Mouse (Mus musculus) left cerebral cortex, postnatal 36 days (tissue): Measurements from ENCODE around the gene Gm17657. TPM values are rescaled to one million over a fixed set of nuclear protein-coding genes. Genes with fewer than 3 reads are reported as not detected.

Source experiments
- DNase-seq, 2 experiments: peaks; one replicate each; pipeline ENCODE4 v3.0.0; 2021 to 2022; ENCODE audit warnings: low spot score in 2 of 2, mixed read lengths in 1 of 2
- intact Hi-C: fragments of 180-260 bp; cut with DNase I; formaldehyde crosslinking; loops from one replicate; pipeline ENCODE4 v1.15.1; 2025
- total RNA-seq, 2 experiments: library from RNA; stranded (reverse); gene quantifications; 2 replicates each; pipeline ENCODE4 v1.2.3; 2021

The Gm17657 gene
- not detected for total RNA-seq

DNA sequence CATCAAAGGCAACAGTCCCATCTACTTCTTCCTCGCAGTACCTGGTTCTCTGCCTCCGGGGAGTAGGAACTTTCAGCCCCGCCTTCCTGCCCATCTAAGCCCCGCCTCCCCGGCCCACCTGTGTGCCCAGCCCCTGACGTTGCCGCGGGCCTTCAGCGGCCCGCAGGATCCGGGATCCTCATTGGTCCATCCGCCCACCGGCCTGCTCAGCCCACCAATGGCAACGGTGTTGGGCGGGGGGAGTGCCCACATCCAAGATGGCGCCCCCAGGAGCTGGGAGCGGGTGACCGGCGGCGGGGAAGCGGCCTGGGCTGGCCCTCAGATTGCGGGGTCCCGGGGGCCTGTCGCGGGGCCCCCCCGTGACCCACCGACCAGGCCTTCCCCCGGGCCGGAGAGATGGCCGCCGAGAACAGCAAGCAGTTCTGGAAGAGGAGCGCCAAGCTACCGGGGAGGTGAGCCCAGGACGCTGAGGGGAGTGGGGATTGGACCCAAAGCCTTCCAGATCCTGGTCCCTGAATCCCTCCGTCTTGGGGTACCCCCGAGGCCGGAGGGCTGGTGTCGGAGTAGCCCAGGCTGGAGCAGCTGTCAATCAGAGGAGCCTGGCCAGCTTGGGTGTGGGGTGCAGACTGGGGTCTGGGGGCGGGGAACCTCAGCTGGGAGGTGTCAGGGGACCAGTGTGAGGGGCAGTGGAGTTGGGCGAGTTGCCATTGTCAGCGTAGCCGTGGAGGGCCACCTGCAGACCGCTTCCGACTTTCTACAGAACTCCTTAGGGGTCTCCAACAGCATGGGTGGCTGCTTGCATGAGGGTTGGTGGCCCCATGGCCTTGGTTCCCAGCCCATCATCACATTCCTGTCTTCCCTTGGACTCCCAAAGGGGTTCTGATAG lies at the start of gene Gm17657, which contains the start of gene Tbc1d22b:
Gm17657 (minus strand) TSS at position 96 of the 886 bp plus-strand sequence.
Tbc1d22b (plus strand) TSS at position 243 of the 886 bp plus-strand sequence.
- intact Hi-C loops: no loop called here
- peak; percentile 92 to 93 for DNase-seq

DNA sequence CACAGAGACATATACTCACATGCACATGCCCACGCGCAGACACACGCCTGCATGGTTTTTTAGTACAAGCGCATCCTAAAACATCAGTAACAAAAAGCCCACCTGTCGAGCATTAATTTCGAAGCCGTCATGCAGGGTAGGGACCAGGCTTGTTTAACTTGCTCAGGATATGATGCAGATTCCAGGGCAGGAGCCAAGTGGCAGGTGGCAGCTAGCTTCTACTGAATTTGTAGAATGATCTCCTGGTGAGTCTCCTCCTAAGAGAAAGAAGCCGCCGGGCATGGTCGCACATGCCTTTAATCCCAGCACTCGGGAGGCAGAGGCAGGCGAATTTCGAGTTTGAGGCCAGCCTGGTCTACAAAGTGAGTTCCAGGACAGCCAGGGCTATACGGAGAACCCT lies 49.6 kb upstream of the Gm17657 start:
- no peak for DNase-seq
- intact Hi-C loops: no loop called here

DNA sequence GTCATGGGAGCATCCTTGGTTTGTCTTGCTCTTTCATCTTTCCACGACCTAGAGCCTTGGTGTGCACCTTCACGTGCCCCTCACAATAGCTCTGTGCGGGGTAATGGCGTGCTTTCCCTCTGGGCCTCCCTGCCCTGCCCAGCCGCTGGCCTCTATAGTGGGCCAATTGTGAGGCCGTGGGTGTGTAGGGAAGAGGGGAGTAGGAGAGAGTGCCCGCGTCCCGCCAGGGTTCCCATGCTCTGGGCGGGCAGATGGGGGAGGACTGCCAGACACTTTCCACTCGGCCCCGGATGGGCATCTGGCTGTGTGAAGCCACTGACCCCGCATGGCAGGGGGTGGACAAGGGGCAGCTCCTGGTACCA lies 47.3 kb upstream of the Gm17657 start:
- intact Hi-C loops: no loop called here
- no peak for DNase-seq

DNA sequence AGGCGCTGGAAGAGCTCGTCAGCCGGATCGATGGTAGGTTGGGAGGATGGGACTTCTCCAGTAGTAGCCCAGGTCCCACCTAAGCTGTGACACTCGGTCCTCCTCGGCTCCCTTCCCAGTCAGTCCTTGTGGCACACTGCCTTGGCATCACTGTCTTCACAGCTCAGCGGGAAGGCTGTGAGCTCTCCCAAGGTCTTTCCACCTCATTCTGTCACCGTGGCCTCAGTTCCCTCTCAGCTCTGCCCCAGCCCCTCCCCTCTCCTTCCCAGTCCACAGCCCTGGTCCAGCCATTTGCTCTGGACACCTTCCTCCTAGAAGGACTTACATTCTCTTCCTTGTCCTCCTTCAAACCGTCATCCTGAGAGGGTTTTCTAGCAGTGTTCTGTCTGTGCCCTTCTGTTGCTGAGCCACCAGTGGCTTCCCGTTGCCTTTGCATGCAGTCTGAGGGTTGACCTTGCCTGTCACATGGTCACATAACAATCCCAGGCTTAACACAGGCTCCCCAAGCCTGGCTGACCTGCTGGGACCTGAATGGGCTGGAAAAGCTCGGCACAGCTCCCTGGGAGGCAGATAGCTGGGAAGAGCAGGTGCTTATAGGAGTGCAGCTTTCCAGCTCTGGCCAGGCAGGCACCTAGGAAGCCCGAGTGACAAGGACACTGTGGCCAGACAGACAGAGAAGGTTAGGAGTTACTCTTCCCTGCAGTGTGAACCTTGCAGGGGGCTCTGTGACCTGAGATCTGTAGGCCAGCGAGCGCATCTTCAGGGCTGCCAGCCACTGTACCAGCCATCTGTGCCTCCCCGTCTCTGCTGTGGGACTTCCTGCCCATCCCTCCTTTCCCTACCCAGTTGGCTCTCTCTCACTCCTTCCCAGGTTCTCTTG lies 46.7 kb upstream of the Gm17657 start:
- no peak for DNase-seq
- intact Hi-C loops: no loop called here

DNA sequence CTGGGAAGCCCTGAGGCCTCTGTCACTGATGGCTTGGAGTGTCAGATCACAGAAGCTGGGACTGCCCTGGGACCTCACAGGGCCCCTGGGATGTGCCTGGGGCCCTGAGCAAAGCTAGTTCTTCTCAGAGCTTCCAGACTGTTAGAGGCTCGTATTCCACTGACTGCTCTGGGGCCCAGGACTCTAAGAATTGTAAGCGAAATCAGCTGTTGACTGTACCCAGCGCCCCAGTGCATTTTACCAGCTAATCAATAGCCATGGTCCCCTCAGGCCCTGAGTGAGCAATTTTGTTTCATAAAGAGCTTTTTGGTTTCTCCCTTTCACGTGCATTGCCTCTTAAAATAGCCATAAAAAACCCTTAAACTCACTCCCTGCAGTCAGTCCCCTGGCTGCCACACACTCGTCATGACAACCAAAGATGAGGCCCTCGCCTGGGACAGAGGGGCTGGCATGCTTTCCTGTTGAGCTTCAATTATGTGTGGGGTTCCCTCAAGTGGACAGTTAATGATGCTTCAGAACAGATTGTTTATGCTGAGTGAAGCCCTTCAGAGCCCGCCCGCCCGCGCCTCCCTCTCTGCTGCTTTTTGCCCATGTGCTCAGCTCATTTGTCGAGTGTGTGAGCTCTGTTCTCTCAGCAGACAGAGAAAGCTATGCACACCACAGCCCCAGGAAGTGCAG lies 39.9 kb upstream of the Gm17657 start:
- intact Hi-C loops: no loop called here
- DNase-seq: no peak

DNA sequence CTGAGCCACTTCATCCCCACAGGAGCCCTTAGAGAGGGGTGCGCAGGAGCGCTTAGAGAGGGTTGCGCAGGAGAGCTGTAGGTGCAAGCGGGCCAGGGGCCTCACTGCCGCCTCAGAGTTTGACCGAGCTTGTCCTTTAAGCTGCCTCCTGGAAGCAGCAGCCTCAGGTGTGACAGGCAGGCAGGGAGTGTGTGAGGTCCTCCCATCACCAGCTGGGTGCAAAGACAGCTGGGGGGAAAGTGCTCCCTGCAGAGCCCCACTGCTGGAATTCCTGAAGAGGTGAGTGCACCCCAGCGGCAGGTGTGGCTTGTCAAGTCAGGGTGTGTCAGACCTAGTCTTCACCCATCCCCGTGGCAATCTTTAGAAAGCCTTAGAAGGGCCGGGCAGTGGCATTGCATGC lies 37.5 kb upstream of the Gm17657 start:
- intact Hi-C loops: no loop called here
- no peak for DNase-seq

DNA sequence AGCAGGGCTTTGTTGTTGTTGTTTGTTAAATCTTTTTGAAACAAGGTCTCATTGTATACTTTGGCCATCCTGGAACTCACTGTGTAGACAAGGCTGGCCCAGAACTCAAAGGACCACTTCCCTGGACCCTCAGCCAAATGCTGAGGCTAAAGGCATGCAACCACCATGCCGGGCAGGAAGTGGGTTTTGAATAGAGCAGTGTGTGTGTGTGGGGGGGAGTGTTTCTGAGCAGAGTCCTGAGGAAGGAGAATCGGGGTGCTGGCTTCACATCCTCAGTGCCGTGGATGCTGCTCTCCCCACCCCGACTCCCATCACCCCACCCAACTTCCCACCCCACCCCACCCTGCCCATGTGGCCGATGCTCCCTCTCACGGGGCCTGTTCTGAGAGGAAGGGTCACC lies 36.0 kb upstream of the Gm17657 start:
- DNase-seq: no peak
- intact Hi-C loops: no loop called here

DNA sequence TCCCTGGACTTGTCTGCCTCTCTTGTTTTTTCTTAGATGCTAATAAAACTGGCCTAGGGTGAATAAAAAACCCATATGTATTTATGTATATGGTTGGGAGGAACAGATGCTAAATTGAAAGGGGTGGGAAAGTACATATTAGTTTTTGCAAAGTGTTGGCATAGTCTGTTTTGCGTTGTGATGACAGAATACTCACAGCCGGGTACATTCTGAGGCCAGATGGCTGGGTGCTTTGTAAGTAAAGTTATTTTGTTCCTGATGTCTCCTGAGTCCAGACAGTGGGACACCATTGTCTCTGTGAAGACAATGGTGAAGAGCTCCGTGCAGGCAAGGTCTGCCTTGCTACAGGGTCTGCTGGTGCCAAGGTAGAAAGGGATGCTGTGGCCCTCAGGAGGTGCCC lies 35.3 kb upstream of the Gm17657 start:
- no peak for DNase-seq
- intact Hi-C loops: no loop called here

DNA sequence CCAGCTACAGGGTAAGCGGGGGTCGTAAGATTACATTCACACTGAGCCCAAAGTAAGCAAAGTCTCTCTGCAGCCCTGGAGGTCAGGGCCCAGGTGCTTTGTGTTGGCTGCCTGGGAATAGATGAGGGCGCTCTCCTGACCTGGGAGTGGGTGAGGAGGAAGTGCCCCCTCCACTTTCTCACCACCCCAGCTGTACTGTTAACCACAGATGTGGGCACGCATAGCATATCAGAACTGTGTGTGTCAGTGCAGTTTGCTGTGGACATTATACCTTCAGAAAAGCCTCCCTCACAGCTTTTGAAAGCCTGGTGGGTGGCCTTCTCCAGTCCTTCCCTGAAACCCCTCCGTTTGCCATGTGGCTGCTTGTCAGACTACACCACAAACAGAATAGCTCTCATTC lies 34.9 kb upstream of the Gm17657 start:
- intact Hi-C loops: no loop called here
- no peak for DNase-seq

DNA sequence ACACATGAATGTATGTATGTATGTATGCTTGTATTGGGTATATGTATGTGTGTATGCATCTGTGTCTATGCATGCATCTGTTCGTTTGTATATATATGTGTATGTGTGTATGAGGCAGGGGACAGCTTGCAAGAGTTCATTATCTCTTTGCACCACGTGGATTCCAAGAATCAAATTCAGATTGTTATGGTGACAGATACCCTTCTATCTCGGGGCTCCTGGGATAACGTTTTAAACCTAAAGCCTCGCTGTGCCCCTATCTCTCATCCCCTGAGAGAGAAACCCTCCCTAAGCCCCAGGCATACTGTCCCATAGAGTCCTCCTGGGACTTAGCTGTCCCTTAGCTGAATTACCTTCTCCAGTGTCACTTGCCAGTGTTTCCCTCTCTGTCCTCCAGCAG lies 34.1 kb upstream of the Gm17657 start:
- no peak for DNase-seq
- intact Hi-C loops: no loop called here

DNA sequence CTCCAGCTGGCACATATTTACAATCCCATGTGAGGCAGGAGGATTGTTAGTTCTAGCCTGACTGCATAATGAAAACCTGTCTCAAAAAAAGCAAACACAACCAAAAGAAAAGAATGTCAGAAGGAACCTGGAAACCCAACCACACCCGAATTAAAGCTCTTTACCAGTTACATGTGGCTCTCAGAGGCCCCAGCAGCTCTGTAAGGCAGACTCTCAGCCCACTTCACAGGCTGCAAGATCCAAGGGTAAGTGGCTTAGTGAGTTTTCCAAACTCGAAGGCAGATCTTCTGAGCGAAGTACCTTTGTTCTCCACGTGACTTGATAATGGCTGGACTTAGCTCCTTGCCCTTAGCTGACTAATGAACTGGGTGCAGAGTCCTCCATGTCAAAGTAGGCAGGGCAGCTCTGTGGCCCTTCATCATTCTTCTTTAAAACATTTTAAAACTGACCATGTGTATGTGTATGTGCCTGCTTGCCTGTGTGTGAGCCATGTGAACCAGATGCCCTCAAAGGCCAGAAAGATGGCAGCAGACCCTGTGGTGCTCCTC lies 30.2 kb upstream of the Gm17657 start:
- intact Hi-C loops: no loop called here
- DNase-seq: no peak

DNA sequence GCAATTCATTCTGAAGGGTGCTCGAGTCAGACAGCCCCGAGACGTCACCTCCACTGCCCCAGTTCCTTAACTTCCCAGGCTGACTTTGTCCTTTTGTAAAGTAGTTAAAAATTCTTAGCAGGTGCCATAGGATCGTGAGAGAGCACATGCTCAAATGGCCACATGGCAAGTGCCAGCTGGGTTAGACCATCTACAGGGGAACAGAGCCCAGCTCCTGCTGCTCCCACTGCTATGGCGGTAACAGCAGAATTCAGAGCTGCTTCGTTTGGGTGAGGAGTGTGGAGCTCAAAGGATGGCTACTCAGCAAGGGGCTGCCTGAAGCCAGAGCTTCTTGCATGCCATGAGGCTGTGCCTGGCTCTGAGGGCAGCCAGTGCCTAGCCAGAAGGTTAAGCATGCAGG lies 20.4 kb upstream of the Gm17657 start:
- no peak for DNase-seq
- intact Hi-C loops: no loop called here

DNA sequence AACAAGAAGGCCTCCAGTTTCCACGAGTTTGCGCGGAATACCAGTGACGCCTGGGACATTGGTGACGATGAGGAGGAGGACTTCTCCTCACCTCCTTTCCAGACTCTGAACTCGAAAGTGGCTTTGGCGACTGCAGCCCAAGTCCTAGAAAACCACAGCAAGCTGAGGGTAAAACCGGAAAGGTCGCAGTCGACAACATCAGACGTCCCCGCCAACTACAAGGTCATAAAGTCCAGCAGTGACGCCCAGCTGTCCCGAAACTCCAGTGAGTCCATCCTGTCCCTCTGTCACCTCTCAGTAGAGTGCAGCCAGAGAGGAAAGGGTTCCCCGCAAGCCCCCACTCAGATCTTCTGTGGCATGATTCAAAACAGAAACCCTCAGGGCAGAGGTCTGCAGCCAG lies 19.0 kb upstream of the Gm17657 start:
- DNase-seq: no peak
- intact Hi-C loops: no loop called here

DNA sequence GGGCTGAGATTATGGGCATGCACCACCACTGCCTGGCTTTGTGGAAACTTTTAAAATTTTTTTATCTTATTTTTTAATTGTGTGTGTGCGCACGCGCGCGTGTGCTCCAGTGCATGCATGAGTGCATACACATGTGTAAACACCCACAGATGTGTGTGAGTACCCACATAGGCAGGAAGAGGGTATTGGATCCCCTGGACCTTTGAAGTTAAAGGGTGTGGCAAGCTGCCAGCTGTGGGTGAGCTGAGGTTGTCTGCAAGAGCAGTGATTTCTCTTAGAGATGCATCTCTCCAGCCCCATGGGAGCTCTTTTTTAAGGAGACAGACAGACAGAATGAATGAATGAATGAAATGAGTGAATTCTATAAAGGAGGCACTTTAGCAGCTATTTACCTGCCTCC lies 16.1 kb upstream of the Gm17657 start:
- intact Hi-C loops: no loop called here
- no peak for DNase-seq

DNA sequence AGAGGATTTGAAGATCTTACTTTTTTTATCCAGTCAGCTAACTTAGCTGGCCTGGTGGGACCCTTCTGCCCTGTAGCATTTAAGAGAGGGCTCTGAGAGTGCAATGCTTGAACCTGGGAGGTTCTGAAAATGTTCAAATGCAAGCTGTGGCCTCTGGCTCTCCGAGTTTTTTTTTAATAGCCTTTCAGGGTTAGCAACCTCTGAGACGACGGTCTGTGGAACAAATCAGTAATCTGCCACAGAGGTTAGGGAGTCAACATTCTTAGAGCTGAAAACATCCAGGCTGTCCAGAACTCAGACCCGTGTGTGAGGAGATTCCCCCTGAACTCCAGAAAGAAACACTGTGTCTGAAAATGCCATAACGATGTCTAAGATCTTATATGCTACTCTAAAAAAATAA lies 9.0 kb upstream of the Gm17657 start:
- intact Hi-C loops: no loop called here
- DNase-seq: no peak

DNA sequence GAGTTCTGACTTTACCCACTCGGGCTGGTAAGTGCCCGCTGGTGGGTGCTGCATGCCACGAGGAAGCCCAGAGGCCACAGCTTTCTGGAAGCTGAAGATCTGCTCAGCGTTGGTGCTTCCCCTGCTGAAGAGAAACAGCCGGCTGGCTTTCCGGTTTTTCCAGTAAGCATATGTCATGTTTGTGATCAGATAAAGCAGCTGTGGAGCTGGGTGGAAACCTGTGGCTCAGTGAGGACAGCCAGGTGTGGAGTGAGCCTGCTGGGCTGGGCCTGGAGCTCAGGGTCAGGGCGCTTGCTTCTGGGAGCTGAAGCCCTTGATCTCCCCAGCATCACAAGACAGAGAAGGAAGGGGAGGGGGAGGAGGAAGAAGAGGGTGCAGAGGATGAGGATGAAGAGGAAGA lies 7.5 kb upstream of the Gm17657 start:
- DNase-seq: no peak
- intact Hi-C loops: no loop called here

DNA sequence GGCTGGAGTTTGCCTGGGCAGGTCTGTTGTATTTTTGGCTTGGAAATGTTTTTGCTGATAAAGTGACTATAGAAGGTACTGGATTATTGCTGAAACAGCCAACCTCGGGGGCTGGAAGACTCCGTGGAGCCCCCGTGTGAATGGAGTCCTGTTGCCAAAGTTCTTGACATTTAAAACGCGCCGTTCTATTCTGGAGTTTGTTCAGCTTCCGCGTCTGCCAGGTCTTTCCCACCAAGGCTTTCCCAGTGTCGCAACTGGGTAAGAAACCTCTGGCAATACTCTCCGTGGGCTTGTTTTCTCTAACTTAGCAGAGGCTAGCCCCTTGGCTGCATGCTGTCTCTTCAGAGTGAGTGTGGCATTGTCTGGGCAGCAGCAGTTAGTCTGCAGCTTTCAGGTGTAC lies 7.0 kb upstream of the Gm17657 start:
- intact Hi-C loops: no loop called here
- DNase-seq: no peak

DNA sequence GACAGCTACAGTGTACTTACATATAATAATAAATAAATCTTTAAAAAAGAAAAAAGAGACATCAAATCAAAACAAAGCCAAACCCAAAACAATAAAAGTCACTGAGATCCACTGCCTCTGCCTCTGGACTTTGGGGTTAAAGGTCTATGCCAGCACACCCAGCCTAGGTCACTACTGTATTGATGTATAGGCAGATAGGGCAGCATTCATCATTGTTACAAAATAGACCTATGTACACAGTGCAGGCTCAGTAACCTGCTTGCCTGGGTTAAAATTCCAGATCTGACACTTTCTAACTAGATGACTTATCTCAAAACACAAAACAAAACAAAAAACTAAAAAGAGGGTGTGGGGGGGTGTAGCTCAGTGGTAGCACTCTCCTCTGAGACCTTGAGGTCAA lies 4.7 kb upstream of the Gm17657 start:
- DNase-seq: no peak
- intact Hi-C loops: no loop called here

DNA sequence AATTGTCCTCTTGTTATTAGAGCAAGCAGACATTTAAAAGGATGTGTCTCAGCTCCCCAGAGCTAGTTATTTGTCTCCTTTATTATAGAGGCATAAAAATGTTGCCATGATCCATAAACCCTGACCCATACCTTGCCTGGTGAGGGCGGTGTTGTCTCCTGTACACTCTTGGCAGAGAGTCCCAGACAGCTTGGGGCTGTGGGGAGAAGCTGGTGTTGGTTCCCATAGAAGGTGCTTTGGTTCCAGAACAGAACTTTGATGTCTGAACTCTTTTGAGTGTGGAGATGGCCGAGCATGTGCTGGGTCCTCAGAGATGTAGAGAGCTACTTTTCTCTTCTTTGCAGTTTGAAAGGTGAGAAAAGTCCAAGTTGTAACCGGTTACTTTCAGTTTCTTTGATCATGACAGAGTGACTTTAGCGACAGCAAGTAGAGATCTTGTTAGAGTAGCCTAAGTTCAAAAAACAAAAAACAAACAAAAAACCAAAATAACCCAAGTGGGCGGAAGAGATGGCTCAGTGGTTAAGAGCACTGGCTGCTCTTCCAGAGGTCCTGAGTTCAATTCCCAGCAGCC lies 2.8 kb upstream of the Gm17657 start, which contains the start of gene Tmem217:
Tmem217 (minus strand) TSS at position 224 of the 571 bp plus-strand sequence.
- intact Hi-C loops: no loop called here
- no peak for DNase-seq

DNA sequence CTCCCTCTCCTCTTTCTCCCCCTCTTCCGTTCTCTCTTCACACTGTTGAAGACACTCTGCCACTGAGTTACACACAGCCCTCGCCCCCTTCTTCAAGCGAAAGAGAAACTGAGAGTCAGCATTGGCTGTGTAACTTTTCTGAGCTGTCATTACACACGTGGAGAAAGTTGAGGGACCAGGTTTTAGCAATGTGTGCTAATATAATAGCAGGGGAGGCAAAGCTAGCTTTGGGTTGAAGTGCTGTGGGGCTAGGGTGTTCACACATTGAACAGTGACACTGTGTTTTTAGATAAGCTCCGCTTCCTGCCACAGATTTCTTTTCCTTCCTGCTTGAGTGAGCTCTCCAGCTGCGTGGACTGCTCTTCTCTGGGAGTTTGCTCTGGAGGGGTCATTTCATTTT lies 1.6 kb upstream of the Gm17657 start:
- DNase-seq: no peak
- intact Hi-C loops: no loop called here
